Mouse (Mus musculus): ENCODE results near the gene Glis2.

- peak; percentile 40 for TF ChIP-seq CTCF (IDR thresholded peaks at IDR 0.05; ENCODE audit: control insufficient read depth, insufficient read depth, insufficient read length)
- no peak for TF ChIP-seq MAX (IDR thresholded peaks at IDR 0.05)
- TF ChIP-seq CEBPB (IDR thresholded peaks at IDR 0.05; ENCODE audit: low read depth) = no peak
- TF ChIP-seq USF1 (IDR thresholded peaks at IDR 0.05; ENCODE audit: low read depth) = no peak
Measured at GRCm38 (mm10) chr16:4592909-4593875, 1.3 kb upstream of the Glis2 start.

All from C2C12 (cell line).